Mouse (Mus musculus) embryonic fibroblast, embryonic 13.5 days (primary cell): Measurements from ENCODE around the gene Tmpo. TPM values are rescaled to one million over a fixed set of nuclear protein-coding genes. Genes with fewer than 3 reads are reported as not detected.

Source experiments
- H3K27ac ChIP-seq: 2 replicates; pipeline ENCODE4 v1.5.1; 2012; ENCODE audit warnings: low read length, control low read depth, inconsistent platforms; ENCODE audit not compliant: insufficient read depth
- H3K4me1 ChIP-seq: 2 replicates; pipeline ENCODE4 v1.6.1; 2011; ENCODE audit warnings: low read length; ENCODE audit not compliant: control insufficient read depth, insufficient read depth
- H3K4me3 ChIP-seq: 2 replicates; pipeline ENCODE4 v1.5.1; 2011; ENCODE audit warnings: mild to moderate bottlenecking, control low read depth, low read length; ENCODE audit not compliant: insufficient read depth
- CTCF ChIP-seq: IDR thresholded peaks from 2 replicates; pipeline ENCODE4 v1.5.1; 2011; ENCODE audit warnings: mild to moderate bottlenecking, control low read depth, low read length, moderate library complexity, borderline replicate concordance; ENCODE audit not compliant: insufficient read depth
- POLR2A ChIP-seq: IDR thresholded peaks from 2 replicates; pipeline ENCODE4 v1.6.1; 2011; ENCODE audit warnings: low read depth, mild to moderate bottlenecking, control low read depth, low read length, moderate library complexity
- polyA plus RNA-seq: library from polyadenylated mRNA; stranded (reverse); fragments of >200 nt; gene quantifications from 2 replicates; pipeline ENCODE4 v1.2.4, GENCODE M21; 2011; ENCODE audit warnings: low read depth; ENCODE audit not compliant: missing spikeins, insufficient read length

Tmpo gene
- polyA plus RNA-seq, 1 experiment, result 164 TPM

DNA sequence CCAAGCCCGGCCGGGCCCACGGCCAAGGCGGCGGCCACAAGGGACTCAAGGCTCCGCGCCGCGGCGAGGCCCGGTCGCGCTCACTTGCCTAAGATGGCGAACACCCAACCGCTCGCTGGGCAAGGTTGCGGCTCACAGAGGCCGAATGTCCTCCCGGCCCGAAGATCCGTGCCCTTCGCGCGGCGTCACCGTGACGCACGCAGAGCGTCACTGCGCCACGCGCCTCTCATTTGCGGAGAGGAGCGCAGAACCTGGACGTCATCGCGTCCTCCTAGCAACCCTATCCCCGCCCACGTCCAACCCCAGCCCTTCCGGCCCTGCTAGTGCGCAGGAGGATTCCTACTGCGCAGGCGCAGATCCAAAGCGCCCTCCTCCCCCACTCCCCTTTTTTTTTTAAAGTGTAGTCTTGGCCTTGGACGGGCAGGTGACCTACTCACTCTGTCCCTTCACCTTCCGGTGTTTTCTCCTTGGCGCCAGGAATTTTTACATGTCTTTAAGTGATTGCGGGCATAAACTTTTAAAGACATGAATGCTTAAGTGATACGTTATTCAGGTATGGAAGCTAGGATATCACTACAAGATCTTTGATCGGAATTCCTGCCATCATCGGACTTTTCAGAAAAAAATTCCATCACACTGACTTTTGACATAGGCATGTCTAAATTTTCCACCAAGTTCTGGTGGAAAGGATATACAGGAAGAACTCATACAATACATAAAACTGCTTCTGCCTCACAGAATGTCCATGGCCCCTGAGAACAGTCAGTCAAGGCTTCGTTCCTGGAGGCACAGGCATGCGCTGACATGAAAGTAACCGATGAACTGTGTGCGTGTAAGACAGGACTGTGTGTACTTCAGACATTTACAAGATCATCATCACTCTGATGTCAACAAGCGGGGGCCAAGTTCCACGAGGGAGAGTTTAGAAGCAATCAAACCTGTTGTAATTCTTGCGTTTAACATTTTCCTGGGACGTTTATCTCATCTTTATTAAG, 57.0 kb downstream of the Tmpo start, which contains the start of gene Slc25a3:
Gene Slc25a3, minus strand, starts transcription at position 232 of the 995 bp plus-strand sequence.
- peaks cover 4% of the 10 kb centered on the region; the same call in 1 of the 2 replicates for H3K4me1 ChIP-seq
- H3K4me3 ChIP-seq, result peak within 1 kb of the TSS; percentile 87
- H3K27ac ChIP-seq, result peak within 1 kb of the TSS; percentile 81
- peak; percentile 98 for TF ChIP-seq POLR2A
- no peak for TF ChIP-seq CTCF

GRCm38 (mm10) chr10:91123281-91123827, 57.8 kb downstream of the Tmpo start:
- Histone ChIP-seq H3K4me1 (peaks cover 4% of the 10 kb centered on the region; the same call in 1 of the 2 replicates), H3K27ac (peak overlapping the region; percentile 81), H3K4me3 (peak overlapping the region; percentile 87)
- peak; percentile 36; the same call in 1 of the 2 replicates for TF ChIP-seq POLR2A
- no peak for TF ChIP-seq CTCF

GRCm38 (mm10) chr10:91122646-91123045, 58.5 kb downstream of the Tmpo start:
- H3K4me3 ChIP-seq, result peak overlapping the region; percentile 87
- peaks cover 4% of the 10 kb centered on the region; the same call in 1 of the 2 replicates for H3K4me1 ChIP-seq
- no peak overlapping the region for H3K27ac ChIP-seq
- TF ChIP-seq CTCF (no peak), POLR2A (peak; percentile 31; the same call in 1 of the 2 replicates)

DNA sequence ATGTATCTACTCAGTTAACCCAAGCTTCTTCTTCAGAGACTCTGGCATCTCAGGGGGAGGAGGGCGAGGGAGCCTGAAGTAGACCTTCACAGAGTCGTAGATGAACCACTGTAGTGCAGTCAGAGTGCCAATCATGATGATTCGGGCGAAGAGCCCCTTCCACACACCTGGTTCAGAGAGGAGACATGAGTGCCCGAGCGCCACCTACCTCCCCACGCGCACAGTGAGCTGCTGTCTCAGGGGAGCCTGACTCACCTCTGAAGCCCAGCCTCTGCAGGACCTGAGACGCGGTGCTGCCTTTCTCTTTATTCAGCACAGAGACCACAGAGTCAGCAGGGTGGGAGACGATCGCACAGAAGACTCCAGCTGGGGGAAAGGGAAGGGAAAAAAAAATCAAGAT, 64.2 kb downstream of the Tmpo start:
- no peak for TF ChIP-seq CTCF
- no peak for TF ChIP-seq POLR2A
- Histone ChIP-seq H3K4me3 (no peak overlapping the region), H3K27ac (no peak overlapping the region), H3K4me1 (peaks cover 2% of the 10 kb centered on the region; the same call in 1 of the 2 replicates)

DNA sequence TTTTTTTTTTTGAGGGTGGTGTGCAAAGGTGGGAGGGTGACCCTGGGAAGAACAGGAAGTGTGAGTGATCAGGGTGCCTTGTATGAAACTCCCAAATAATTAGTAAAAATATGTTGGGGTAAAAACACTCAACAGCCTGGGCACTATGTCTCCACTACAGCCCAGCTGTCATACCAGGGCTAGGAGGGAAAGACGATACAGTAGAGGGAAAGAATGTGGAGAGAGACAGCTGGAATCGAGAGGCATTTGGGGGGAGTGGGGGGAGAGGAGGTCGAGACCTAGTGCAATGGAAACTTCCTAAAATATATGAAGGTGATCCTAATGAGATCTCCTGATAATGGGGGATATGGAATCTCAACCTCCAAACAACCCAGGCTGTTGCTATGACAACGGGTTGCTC, 71.3 kb downstream of the Tmpo start:
- Histone ChIP-seq H3K4me1 (no peaks in the 10 kb centered on the region), H3K4me3 (no peak overlapping the region), H3K27ac (no peak overlapping the region)
- TF ChIP-seq CTCF, result no peak
- TF ChIP-seq POLR2A, result no peak

GRCm38 (mm10) chr10:91105981-91106380, 75.1 kb downstream of the Tmpo start:
- Histone ChIP-seq H3K4me1 (no peaks in the 10 kb centered on the region), H3K27ac (no peak overlapping the region), H3K4me3 (no peak overlapping the region)
- no peak for TF ChIP-seq CTCF
- no peak for TF ChIP-seq POLR2A

DNA sequence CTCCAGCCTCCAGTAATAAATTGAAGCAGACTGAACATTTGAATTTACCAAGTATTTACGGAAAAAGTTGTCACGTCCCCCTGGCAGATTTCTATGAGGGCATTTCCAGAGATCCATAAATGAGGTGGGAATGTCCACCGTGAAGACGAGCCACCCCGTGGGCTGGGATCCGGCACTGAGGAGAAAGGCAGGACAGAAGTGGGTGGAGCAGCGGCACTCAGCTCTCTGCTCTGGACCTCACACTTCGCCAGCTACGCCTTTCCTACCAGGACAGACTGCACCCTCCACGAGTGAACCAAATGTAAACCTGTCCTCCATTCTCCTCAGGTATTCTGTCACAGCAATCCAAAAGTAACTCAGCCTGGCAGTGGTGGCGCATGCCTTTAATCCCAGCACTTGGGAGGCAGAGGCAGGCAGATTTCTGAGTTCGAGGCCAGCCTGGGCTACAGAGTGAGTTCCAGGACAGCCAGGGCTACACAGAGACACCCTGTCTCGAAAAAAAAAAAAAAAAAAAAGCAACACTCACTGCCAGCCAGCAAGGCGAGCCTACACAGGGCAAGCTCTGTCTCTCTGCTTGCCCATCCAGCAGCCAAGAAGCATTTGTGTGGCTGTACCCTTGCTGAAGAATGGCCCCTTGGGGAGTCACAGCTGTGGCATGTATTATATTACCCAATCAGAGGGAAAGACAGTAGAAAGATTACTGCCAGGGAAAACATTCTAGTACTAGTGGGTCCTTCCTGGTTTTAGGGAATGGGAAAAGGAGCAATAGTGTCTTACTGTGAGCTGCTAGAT, 78.1 kb downstream of the Tmpo start:
- Histone ChIP-seq H3K4me3 (no peak overlapping the region), H3K27ac (no peak overlapping the region), H3K4me1 (no peaks in the 10 kb centered on the region)
- TF ChIP-seq POLR2A (no peak), CTCF (no peak)

DNA sequence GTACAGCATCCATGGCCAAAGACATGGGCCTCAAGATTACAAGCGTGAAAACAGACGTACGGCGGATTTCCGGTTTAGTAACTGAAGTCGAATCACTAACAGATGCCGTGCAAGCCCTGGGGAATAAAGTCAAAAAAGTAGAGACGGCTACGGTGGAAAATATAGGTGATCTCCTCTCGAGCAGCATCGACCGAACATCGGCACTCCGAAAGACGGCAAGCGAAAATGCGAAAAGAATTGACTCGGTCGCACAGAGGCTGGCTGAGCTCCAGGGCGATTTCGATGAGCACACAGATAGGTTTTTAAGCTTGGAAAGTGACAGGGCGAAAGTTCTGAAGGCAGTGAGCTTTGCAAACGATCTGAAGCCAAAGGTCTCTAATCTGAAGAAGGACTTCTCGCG, 79.2 kb downstream of the Tmpo start:
- Histone ChIP-seq H3K4me3 (no peak overlapping the region), H3K4me1 (no peaks in the 10 kb centered on the region), H3K27ac (no peak overlapping the region)
- TF ChIP-seq CTCF, result no peak
- no peak for TF ChIP-seq POLR2A

DNA sequence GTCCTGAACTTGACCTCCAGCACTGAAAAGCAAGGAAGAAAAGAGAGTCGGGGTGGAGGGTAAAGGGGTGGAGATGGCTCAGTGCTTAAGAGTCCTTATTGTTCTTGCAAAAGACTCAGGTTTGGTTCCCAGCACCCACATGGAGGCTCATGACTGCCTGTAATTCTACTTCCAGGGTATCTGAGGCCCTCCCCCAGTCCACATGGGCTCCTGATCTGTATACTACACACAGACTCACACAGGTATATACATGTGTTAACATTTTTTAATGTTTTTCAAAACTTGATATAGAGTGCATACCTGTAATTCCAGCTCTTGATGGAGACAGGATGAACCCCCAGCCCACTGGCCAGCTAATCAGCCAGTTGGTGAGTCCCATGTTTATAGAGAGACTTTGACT, 81.0 kb downstream of the Tmpo start:
- no peak for TF ChIP-seq POLR2A
- TF ChIP-seq CTCF, result no peak
- Histone ChIP-seq H3K27ac (no peak overlapping the region), H3K4me1 (no peaks in the 10 kb centered on the region), H3K4me3 (no peak overlapping the region)
